Mouse (Mus musculus) erythroblast, embryonic 14.5 days (primary cell): ENCODE results near the gene Gm10382. TPM values are rescaled to one million over a fixed set of nuclear protein-coding genes. Genes with fewer than 3 reads are reported as not detected.
"Not testable (repeated sequence)": the region's sequence is repeated elsewhere in the genome, so short reads cannot be mapped to it uniquely, and the experiment has no call there.

Experiments
- H3K27me3 ChIP-seq: 2 replicates; pipeline ENCODE4 v1.6.1; 2012; ENCODE audit warnings: inconsistent platforms; ENCODE audit not compliant: control insufficient read depth
- H3K36me3 ChIP-seq: 2 replicates; pipeline ENCODE4 v1.6.1; 2012; ENCODE audit warnings: mild to moderate bottlenecking, inconsistent platforms; ENCODE audit not compliant: control insufficient read depth
- H3K4me1 ChIP-seq: 2 replicates; pipeline ENCODE4 v1.6.1; 2012; ENCODE audit warnings: inconsistent platforms; ENCODE audit not compliant: control insufficient read depth
- H3K4me3 ChIP-seq: replicated peaks from 2 replicates; pipeline ENCODE3; 2012; ENCODE audit warnings: moderate library complexity, mild to moderate bottlenecking, inconsistent platforms
- H3K9me3 ChIP-seq: 2 replicates; pipeline ENCODE4 v1.6.1; 2012; ENCODE audit warnings: low read length, inconsistent platforms, mixed read lengths; ENCODE audit not compliant: control insufficient read depth
- GATA1 ChIP-seq: IDR thresholded peaks from 2 replicates; pipeline ENCODE4 v1.6.1; 2012; ENCODE audit warnings: low read length, inconsistent platforms, mixed read lengths
- TAL1 ChIP-seq: IDR thresholded peaks from 3 replicates; pipeline ENCODE4 v1.6.1; 2012; ENCODE audit warnings: low read length, inconsistent platforms, mixed read lengths
- polyA plus RNA-seq: library from polyadenylated mRNA; stranded (reverse); fragments of >175 nt; gene quantifications from 2 replicates; pipeline ENCODE4 v1.2.3, GENCODE M21; 2012

Gm10382 gene
- polyA plus RNA-seq, 1 experiment = 0.06 TPM

DNA sequence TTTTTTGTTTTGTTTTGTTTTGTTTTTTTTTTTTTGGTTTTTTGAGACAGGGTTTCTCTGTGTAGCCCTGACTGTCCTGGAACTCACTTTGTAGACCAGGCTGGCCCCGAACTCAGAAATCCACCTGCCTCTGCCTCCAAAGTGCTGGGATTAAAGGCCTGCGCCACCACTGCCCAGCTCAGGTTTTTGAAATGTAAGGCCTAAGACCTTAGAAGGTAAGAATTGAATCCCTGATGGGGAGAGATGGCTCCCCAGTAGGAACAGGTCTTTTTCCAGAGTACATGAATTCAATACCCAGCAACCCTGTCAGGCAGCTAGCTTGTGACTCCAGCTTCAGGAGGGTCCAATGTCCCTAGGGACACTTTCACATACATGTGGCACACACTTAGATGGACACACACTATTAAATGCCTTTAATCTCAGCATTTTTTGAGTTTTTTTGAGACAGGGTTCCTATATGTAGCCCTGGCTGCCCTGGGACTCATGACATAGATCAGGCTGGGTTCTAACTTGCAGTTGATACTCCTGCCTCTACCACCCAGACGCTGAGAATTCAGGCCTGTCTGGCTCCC lies 1.9 kb downstream of the Gm10382 start:
- Histone ChIP-seq H3K36me3 (peaks cover 16% of the 10 kb centered on the region), H3K4me3 (no peak overlapping the region), H3K27me3 (no peaks in the 10 kb centered on the region), H3K4me1 (peaks cover 52% of the 10 kb centered on the region), H3K9me3 (no peaks in the 10 kb centered on the region)
- TF ChIP-seq TAL1 = no peak
- no peak for TF ChIP-seq GATA1

DNA sequence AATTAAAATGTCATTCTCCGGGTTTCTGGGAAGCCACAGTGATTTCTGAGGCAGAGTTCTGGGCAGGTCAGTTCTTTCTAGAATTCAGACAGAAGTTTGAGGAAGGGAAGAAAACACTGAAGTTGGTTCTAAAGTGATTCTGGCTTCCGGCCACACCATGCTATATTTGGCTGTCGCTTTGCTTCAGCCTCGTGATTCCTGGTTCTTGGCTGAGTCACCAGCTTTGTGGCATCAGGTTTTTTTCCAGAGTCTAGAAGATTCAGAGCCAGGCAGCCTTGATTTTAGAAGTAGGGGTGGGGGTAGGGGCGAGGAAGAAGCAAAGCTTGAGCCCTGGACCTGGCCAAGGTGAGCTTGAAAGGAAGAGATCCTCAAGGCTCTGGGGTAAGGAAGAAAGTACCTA lies 2.5 kb downstream of the Gm10382 start:
- Histone ChIP-seq H3K27me3 (peaks cover 6% of the 10 kb centered on the region), H3K9me3 (no peaks in the 10 kb centered on the region), H3K4me1 (peaks cover 52% of the 10 kb centered on the region), H3K4me3 (no peak overlapping the region), H3K36me3 (peaks cover 15% of the 10 kb centered on the region)
- TF ChIP-seq TAL1 = no peak
- TF ChIP-seq GATA1 = no peak

DNA sequence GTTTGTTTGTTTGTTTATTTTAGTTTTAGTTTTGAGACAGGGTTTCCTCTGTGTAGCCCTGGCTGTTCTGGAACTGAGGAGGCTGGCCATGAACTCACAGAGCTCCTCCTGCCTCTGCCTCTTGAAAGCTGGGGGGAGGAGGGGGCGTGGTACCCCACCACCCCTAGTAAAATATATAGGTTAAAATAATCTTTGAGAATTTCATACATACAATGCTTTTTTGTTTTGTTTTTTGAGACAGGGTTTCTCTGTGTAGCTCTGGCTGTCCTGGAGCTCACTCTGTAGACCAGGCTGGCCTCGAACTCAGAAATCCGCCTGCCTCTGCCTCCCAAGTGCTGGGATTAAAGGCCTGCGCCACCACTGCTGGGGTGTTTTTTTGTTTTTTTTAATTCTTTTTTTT lies 3.1 kb downstream of the Gm10382 start:
- Histone ChIP-seq H3K4me1 (peaks cover 52% of the 10 kb centered on the region), H3K36me3 (peaks cover 13% of the 10 kb centered on the region), H3K27me3 (peaks cover 12% of the 10 kb centered on the region)
- not testable (repeated sequence) for H3K9me3 ChIP-seq, H3K4me3 ChIP-seq

DNA sequence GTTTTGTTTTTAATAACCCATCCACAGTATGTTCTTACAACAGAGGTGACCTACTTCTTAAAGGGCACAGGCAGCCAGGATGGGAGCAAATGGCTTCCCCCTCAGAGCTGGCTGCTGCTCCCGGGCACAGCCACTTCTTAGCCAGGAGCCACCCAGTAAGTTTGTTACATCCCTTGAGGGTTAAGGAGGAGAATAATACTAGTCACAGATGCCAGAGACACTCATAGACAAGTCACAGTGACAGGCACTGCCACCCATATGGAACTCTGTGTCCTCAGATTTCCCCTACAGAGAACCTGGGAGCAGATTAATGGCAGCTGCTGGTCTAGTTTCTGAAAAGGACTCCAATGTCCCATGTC lies 3.5 kb downstream of the Gm10382 start:
- peaks cover 52% of the 10 kb centered on the region for H3K4me1 ChIP-seq
- no peaks in the 10 kb centered on the region for H3K9me3 ChIP-seq
- TF ChIP-seq GATA1 (no peak), TAL1 (no peak)
- peak overlapping the region; percentile 74 for H3K4me3 ChIP-seq
- H3K27me3 ChIP-seq = peaks cover 13% of the 10 kb centered on the region
- H3K36me3 ChIP-seq = peaks cover 12% of the 10 kb centered on the region

DNA sequence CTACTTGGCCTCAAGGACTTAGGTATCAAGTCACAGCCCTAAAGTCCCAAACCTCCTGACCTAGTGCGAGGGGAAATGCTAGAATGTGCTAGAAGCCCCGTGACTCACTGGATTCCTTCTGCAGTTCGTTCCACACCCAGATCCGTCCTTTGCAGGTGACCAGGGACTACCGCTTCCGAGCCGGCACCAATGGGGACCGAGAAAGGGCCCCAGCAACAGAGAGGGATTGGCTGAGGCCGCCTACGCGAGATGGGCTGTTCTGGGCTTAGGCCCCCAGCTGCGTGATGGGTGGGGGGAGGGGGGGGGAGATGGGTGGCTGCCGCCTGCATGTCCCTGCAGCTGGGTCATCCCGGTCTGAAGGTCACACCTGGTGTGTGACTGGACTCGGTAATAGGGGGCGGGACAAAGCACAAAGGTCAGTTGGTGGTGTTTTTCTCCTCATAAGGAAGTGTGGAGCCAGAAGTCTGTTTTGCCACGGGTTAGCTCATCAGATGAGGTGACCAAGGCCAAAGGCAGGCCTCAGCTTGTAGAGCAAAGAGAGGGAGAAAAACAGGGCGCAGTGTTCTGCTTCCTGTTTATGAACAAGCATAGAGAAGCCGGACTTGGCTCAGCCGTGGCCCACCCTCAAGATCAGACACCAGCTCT lies 4.0 kb downstream of the Gm10382 start:
- H3K4me3 ChIP-seq = peak overlapping the region; percentile 74
- no peak for TF ChIP-seq TAL1
- no peak for TF ChIP-seq GATA1
- peaks cover 14% of the 10 kb centered on the region for H3K27me3 ChIP-seq
- peaks cover 51% of the 10 kb centered on the region for H3K4me1 ChIP-seq
- H3K9me3 ChIP-seq = no peaks in the 10 kb centered on the region
- peaks cover 10% of the 10 kb centered on the region for H3K36me3 ChIP-seq

DNA sequence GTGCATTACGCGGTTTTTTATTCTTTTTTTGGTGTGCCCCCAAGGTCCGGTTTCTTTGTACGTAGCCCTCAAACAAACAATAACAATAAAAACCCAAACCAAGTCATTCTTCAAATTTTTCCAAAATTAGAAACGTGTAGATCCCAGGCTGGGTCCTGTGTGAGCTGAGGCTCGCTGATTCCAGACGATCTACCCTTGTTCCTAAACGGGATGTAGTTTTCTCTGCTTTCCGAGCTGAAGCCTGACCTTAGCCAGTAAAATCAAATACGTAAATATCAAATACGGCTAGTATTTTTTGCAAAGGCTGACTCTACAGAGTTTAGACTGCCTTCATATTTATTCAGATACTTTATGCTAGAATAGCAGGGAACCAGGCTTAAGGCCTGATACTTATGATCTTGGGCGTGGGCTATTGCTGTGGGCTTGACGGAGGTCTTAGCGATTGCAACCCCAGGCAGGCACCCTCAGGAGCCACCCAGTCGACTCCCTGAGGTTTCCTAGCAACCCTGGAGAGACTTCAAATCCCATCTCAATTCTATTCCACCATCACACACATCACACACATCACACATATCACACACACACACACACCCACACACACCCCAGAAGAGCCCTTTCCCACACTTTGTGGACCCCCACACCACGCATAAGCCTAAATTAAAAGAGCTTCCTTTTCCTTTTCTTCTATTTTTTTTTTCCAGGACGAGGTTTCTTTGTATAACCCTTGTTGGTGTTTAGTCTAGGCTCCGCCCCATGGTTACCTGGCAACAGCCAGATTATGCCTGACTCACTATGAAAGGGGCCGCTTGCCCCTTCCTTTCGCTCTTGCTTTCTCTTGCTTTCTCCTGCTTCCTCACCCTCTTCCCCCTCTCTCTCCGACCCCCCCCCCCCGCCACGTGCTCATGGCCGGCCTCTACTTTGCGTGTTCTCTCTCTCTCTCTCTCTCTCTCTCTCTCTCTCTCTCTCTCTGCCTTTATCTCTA lies 4.8 kb downstream of the Gm10382 start:
- Histone ChIP-seq H3K9me3 (no peaks in the 10 kb centered on the region), H3K27me3 (peaks cover 22% of the 10 kb centered on the region), H3K4me1 (peaks cover 43% of the 10 kb centered on the region), H3K4me3 (peak overlapping the region; percentile 74), H3K36me3 (peaks cover 2% of the 10 kb centered on the region)
- no peak for TF ChIP-seq GATA1
- TF ChIP-seq TAL1 = no peak

DNA sequence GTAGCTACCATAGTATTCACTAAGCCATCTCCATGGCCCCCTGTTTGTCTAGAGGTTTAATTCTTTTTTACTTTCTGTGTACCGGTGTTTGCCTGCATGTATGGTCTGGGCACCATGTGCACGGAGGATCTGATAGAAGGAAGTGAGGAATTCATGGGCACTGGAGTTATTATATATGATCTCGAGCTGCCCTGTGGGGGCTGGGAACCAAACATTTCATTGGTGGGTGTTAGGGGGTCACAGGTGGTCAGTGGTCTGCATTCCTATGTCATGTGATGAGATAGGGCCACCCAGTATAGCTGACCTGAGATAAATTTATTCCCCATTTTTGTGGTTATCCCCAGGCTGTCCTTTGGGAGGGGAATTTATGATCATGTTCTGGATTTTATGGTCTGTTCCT lies 5.9 kb downstream of the Gm10382 start:
- TF ChIP-seq GATA1 (no peak), TAL1 (no peak)
- no peak overlapping the region for H3K4me3 ChIP-seq
- H3K27me3 ChIP-seq = peaks cover 33% of the 10 kb centered on the region

DNA sequence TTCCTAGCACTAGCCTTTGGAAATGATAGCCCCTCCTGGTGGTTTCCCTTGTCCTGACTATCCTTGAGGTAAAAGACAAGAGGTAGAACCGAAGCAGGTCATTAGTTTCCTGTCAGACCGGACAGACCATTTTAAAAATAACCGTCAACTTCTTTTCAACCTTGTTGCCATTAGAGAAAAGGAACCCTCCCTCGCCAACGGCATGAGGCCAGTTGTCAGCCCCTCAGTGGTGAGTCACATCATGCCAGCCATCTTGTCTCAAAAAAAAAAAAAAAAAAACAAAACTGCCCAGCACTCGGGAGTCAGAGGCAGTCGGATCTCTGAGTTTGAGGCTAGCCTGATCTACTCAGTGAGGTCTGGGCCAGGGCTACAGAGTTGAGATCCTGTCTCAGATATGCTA lies 11.8 kb downstream of the Gm10382 start:
- H3K4me3 ChIP-seq = no peak overlapping the region
- peaks cover 73% of the 10 kb centered on the region for H3K27me3 ChIP-seq
- TF ChIP-seq TAL1 (no peak), GATA1 (no peak)
- no peaks in the 10 kb centered on the region; the same call in 1 of the 2 replicates for H3K9me3 ChIP-seq
- H3K4me1 ChIP-seq = peaks cover 26% of the 10 kb centered on the region
- H3K36me3 ChIP-seq = no peaks in the 10 kb centered on the region

More for the DNA sequence above, 5.9 kb downstream of the Gm10382 start:
- Histone ChIP-seq H3K36me3 (no peaks in the 10 kb centered on the region), H3K9me3 (no peaks in the 10 kb centered on the region), H3K4me1 (peaks cover 43% of the 10 kb centered on the region)

DNA sequence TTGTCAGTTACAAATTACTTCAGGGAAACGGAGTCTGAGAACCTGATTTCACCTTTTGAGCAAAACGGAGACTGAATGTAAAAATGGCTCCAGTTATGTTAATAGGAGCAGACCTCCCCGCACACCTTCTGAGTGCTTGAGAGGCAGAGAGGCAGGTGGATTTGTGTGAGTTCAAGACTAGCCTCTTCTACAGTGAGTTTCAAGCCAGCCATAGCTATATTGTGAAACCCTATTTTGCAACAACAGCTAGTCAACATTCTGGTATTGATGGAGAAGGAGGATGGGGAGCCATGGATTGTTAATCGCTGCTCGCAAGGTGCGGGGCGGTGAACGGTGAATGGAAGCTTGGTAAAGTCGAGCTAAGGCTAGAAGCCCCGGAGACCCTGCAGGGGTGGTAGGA lies 13.4 kb downstream of the Gm10382 start:
- no peaks in the 10 kb centered on the region; the same call in 1 of the 2 replicates for H3K9me3 ChIP-seq
- no peak for TF ChIP-seq GATA1
- TF ChIP-seq TAL1 = no peak
- peaks cover 60% of the 10 kb centered on the region for H3K27me3 ChIP-seq
- H3K4me1 ChIP-seq = peaks cover 41% of the 10 kb centered on the region
- no peak overlapping the region for H3K4me3 ChIP-seq
- no peaks in the 10 kb centered on the region for H3K36me3 ChIP-seq
